Mouse (Mus musculus): ENCODE results near the gene Trpd52l3. TPM values are rescaled to one million over a fixed set of nuclear protein-coding genes. Genes with fewer than 3 reads are reported as not detected.

The Trpd52l3 gene
- polyA plus RNA-seq, 1 experiment from 2014 or later: not detected

DNA sequence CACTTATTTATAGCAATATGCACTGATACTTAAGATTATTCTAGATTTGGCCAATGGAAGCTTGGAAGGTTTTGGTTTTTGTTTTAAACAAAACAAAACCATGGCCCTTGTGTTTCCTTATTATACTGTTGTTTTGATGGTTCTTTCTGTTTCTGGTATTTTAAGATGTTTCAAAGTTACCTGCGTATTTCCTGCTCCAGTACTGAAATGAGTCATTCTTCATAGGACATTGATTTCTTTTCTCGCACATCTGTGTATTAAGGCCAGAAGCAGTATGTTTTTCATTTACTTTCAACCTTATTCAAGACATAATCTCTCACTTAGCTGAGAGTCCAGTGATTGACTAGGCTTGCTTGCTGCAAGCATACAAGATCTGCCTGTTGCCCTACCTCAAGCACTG lies 40.1 kb downstream of the Trpd52l3 start:
- no peak overlapping the region for H3K4me3 ChIP-seq (ENCODE audit: low read depth, low read length)
- no peak overlapping the region for H3K9ac ChIP-seq (replicated peaks; ENCODE audit: low read depth, low read length)
- WGBS: 93% methylated on average over 2 of the region's 2 CpGs
- H3K27me3 ChIP-seq (ENCODE audit: control insufficient read depth, insufficient read depth, low read length): no peaks in the 10 kb centered on the region
- H3K27ac ChIP-seq (ENCODE audit: low read depth, low read length): no peak overlapping the region
- H3K36me3 ChIP-seq (ENCODE audit: control insufficient read depth, insufficient read depth, low read length): no peaks in the 10 kb centered on the region; the same call in 1 of the 2 replicates
- no peaks in the 10 kb centered on the region for H3K4me1 ChIP-seq (ENCODE audit: control insufficient read depth, insufficient read depth, low read length)
- no peak for ATAC-seq (ENCODE audit: low read depth)
- H3K4me2 ChIP-seq (ENCODE audit: low read depth, low read length): no peak overlapping the region
- no peaks in the 10 kb centered on the region for H3K9me3 ChIP-seq (ENCODE audit: control insufficient read depth, low read length)

DNA sequence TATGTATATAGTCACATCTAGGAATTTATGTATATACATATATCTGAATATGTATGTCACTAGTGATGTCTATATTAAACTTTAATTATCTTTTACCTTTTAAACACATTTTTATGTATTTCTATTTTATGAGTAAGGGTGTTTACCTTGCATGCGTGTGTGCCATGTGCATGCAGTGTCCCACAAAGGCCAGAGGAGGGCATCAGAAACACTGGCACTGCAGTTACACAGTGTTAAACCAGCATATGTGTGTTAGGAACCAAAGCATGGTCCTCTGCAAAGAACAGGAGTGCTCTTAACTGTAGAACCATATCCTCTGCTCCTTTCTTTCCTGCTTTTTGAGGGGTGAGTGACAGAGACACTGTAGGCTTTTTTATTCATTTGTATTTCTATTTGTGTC lies 41.0 kb downstream of the Trpd52l3 start:
- ATAC-seq (ENCODE audit: low read depth): no peak
- 100% methylated on average over 1 of the region's 1 CpGs for WGBS

DNA sequence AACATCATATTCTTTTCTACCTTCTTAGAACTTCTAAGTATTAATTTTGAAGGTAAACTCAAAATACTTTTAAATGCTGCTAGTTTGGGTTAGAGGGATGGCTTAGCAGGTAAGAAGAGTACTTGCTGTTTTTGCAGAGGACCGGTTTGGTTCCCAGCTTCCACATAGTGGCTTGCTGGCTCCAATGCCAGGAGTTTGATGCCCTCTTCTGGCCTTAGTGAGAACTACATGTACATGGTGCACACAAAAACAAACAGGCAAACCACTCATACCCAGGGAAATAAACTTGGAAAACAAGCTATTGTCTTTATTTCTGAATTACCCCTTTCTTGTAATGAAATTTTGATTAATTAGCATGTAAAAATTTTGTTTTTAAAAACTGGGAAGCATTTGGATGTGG lies 42.3 kb downstream of the Trpd52l3 start:
- no peaks in the 10 kb centered on the region for H3K4me1 ChIP-seq (ENCODE audit: control insufficient read depth, insufficient read depth, low read length)
- H3K27me3 ChIP-seq (ENCODE audit: control insufficient read depth, insufficient read depth, low read length): no peaks in the 10 kb centered on the region
- H3K9me3 ChIP-seq (ENCODE audit: control insufficient read depth, low read length): no peaks in the 10 kb centered on the region
- no peak overlapping the region for H3K27ac ChIP-seq (ENCODE audit: low read depth, low read length)
- H3K9ac ChIP-seq (replicated peaks; ENCODE audit: low read depth, low read length): no peak overlapping the region
- no peak overlapping the region for H3K4me3 ChIP-seq (ENCODE audit: low read depth, low read length)
- WGBS: 75% methylated on average over 1 of the region's 1 CpGs
- H3K4me2 ChIP-seq (ENCODE audit: low read depth, low read length): no peak overlapping the region
- H3K36me3 ChIP-seq (ENCODE audit: control insufficient read depth, insufficient read depth, low read length): no peaks in the 10 kb centered on the region; the same call in 1 of the 2 replicates
- ATAC-seq (ENCODE audit: low read depth): no peak

More for the DNA sequence above, 41.0 kb downstream of the Trpd52l3 start:
- H3K4me2 ChIP-seq (ENCODE audit: low read depth, low read length): no peak overlapping the region
- H3K9ac ChIP-seq (replicated peaks; ENCODE audit: low read depth, low read length): no peak overlapping the region
- no peaks in the 10 kb centered on the region for H3K27me3 ChIP-seq (ENCODE audit: control insufficient read depth, insufficient read depth, low read length)
- H3K27ac ChIP-seq (ENCODE audit: low read depth, low read length): no peak overlapping the region
- no peaks in the 10 kb centered on the region; the same call in 1 of the 2 replicates for H3K36me3 ChIP-seq (ENCODE audit: control insufficient read depth, insufficient read depth, low read length)
- H3K4me1 ChIP-seq (ENCODE audit: control insufficient read depth, insufficient read depth, low read length): no peaks in the 10 kb centered on the region
- no peaks in the 10 kb centered on the region for H3K9me3 ChIP-seq (ENCODE audit: control insufficient read depth, low read length)
- H3K4me3 ChIP-seq (ENCODE audit: low read depth, low read length): no peak overlapping the region

DNA sequence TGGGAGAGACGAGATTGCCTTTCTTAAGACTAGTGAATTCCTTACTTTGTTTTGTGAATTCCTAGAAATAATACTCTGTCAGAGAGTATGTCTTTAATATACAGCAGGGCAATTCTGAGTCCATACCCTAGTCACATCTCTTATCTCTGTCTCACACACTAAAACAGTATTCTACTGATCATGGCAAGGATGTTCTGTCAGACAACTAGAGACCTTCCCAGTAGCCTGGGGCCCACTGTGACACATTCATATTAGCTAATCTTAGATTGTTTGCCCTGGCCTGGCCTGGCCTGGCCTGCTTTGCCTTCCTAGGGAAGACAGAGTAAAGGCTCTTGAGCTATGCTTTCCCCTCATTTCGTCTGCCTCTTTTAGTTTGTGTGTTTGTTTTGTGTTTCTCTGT lies 47.0 kb downstream of the Trpd52l3 start:
- WGBS: 84% methylated on average over 2 of the region's 2 CpGs
- no peaks in the 10 kb centered on the region for H3K36me3 ChIP-seq (ENCODE audit: control insufficient read depth, insufficient read depth, low read length)
- H3K9me3 ChIP-seq (ENCODE audit: control insufficient read depth, low read length): no peaks in the 10 kb centered on the region
- H3K4me2 ChIP-seq (ENCODE audit: low read depth, low read length): no peak overlapping the region
- H3K27me3 ChIP-seq (ENCODE audit: control insufficient read depth, insufficient read depth, low read length): no peaks in the 10 kb centered on the region
- H3K27ac ChIP-seq (ENCODE audit: low read depth, low read length): no peak overlapping the region
- no peak overlapping the region for H3K4me3 ChIP-seq (ENCODE audit: low read depth, low read length)
- H3K4me1 ChIP-seq (ENCODE audit: control insufficient read depth, insufficient read depth, low read length): no peaks in the 10 kb centered on the region
- ATAC-seq (ENCODE audit: low read depth): no peak
- no peak overlapping the region for H3K9ac ChIP-seq (replicated peaks; ENCODE audit: low read depth, low read length)

DNA sequence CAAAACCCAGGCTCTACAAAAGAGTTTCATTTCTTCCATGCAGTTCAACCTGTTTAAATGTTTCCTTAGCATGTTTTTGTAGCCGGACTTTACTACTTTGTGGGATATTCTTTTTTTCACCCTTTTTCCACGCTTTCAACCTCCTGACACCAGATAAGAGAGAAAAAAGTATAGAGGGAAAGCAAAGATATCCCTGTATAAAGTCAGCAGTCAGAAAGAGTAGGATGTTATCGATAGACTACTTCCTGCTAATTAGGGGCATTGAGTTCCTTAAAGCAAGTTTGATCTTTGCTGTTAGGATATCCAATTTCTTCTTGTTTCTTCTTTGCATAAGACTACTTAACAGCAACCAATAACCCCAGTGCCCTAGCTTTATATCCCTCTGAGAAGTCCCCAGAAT lies 47.9 kb downstream of the Trpd52l3 start:
- H3K4me3 ChIP-seq (ENCODE audit: low read depth, low read length): no peak overlapping the region
- no peak overlapping the region for H3K9ac ChIP-seq (replicated peaks; ENCODE audit: low read depth, low read length)
- no peak for ATAC-seq (ENCODE audit: low read depth)
- no peak overlapping the region for H3K4me2 ChIP-seq (ENCODE audit: low read depth, low read length)
- 96% methylated on average over 3 of the region's 3 CpGs for WGBS
- H3K27ac ChIP-seq (ENCODE audit: low read depth, low read length): no peak overlapping the region
- H3K4me1 ChIP-seq (ENCODE audit: control insufficient read depth, insufficient read depth, low read length): no peaks in the 10 kb centered on the region
- H3K36me3 ChIP-seq (ENCODE audit: control insufficient read depth, insufficient read depth, low read length): no peaks in the 10 kb centered on the region
- H3K27me3 ChIP-seq (ENCODE audit: control insufficient read depth, insufficient read depth, low read length): no peaks in the 10 kb centered on the region
- no peaks in the 10 kb centered on the region for H3K9me3 ChIP-seq (ENCODE audit: control insufficient read depth, low read length)

DNA sequence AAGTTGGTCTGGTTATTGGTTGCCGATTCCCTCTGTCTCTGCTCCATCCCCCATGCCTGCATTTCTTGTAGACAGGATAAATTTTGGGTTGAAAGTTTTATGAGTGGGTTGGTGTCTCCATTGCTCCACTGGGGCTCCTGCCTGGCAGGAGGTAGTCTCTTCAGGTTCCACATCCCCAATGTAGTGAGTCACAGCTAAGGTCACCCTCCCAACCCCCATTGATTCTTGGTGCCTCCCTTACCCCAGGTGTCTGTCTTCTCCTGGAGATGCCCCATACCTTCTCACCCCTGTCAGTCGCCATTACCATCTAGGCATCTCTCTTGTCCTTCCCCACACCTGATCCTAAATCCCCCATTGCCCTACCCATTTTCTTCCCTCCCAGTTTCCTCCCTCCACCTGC lies 50.6 kb downstream of the Trpd52l3 start:
- H3K9ac ChIP-seq (replicated peaks; ENCODE audit: low read depth, low read length): no peak overlapping the region
- H3K27me3 ChIP-seq (ENCODE audit: control insufficient read depth, insufficient read depth, low read length): no peaks in the 10 kb centered on the region
- no peak overlapping the region for H3K27ac ChIP-seq (ENCODE audit: low read depth, low read length)
- 96% methylated on average over 2 of the region's 2 CpGs for WGBS
- H3K36me3 ChIP-seq (ENCODE audit: control insufficient read depth, insufficient read depth, low read length): no peaks in the 10 kb centered on the region
- no peaks in the 10 kb centered on the region for H3K9me3 ChIP-seq (ENCODE audit: control insufficient read depth, low read length)
- H3K4me3 ChIP-seq (ENCODE audit: low read depth, low read length): no peak overlapping the region
- H3K4me2 ChIP-seq (ENCODE audit: low read depth, low read length): no peak overlapping the region
- no peak for ATAC-seq (ENCODE audit: low read depth)
- H3K4me1 ChIP-seq (ENCODE audit: control insufficient read depth, insufficient read depth, low read length): no peaks in the 10 kb centered on the region

Other genes starting within 250 kb of the Trpd52l3 start
- gene 9930021J03Rik, start 197.8 kb upstream of the Trpd52l3 start, polyA plus RNA-seq (2014; fragmentation: Nextera tagmentation; extraction: Ambion mirVana): 10.9 and 12.1 TPM in 2 replicates
- gene Ranbp6, start 190.8 kb upstream of the Trpd52l3 start, polyA plus RNA-seq (2014; fragmentation: Nextera tagmentation; extraction: Ambion mirVana): 62.9 and 64.4 TPM in 2 replicates
- gene Il33, start 78.7 kb upstream of the Trpd52l3 start, polyA plus RNA-seq (2014; fragmentation: Nextera tagmentation; extraction: Ambion mirVana): 0.74 and 1.8 TPM in 2 replicates
- gene Uhrf2, start 26.7 kb downstream of the Trpd52l3 start, polyA plus RNA-seq (2014; fragmentation: Nextera tagmentation; extraction: Ambion mirVana): 53.3 and 64.4 TPM in 2 replicates
- 5.4 and 6.2 TPM in 2 replicates for gene Gldc, start 171.6 kb downstream of the Trpd52l3 start, polyA plus RNA-seq (2014; fragmentation: Nextera tagmentation; extraction: Ambion mirVana)
- not detected in 2 replicates for gene Mbl2, start 229.2 kb downstream of the Trpd52l3 start, polyA plus RNA-seq (2014; fragmentation: Nextera tagmentation; extraction: Ambion mirVana)

All from neural tube, embryonic 14.5 days (tissue).